Mouse (Mus musculus) MEL (cell line): Measurements from ENCODE around the gene Kdm5b.
A peak's percentile ranks its signal among the peaks of the same experiment; 100 is the strongest.

ENCODE experiments used
- ELF1 ChIP-seq: IDR thresholded peaks from 2 replicates; pipeline ENCODE4 v1.6.1; 2014; ENCODE audit warnings: low read depth, mild to moderate bottlenecking, inconsistent platforms, low read length, improper control_type of control experiment, moderate library complexity
- MYC ChIP-seq: IDR thresholded peaks from 2 replicates; pipeline ENCODE4 v1.6.1; 2011; ENCODE audit warnings: low read depth, mild to moderate bottlenecking, low read length, improper control_type of control experiment, moderate library complexity
- POLR2A ChIP-seq, 2 experiments: IDR thresholded peaks; 2 replicates each; pipeline ENCODE4 v1.6.1; 2011 to 2012; ENCODE audit warnings: low read length in 2 of 2, mild to moderate bottlenecking in 2 of 2, control low read depth in 1 of 2, improper control_type of control experiment in 1 of 2, low read depth in 1 of 2, moderate library complexity in 1 of 2; ENCODE audit not compliant: control insufficient read depth in 1 of 2, insufficient read depth in 1 of 2, poor library complexity in 1 of 2

DNA sequence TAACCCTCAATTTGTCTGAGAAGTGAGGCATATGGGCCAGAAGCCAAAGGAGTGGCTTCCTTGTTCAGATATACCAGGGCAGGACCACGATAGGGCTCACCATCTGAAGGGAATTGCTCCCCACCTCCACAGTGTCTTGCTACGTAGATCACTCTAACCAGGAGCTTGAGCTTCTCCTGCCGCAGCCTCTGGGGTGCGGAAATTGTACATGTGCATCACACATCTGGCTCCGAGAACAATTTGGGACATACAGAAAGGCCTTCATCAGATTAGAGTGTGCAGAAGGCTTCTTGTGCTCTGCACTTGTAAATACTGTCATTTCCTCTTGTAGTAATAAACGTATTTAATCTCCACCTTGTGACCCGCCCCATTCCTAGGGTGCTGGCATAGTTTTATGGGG, 38.8 kb upstream of the Kdm5b start:
- TF ChIP-seq ELF1, result no peak
- peak in 1 of 2 experiments; percentile 49; a peak in 1 of 4 replicates for TF ChIP-seq POLR2A (IDR thresholded peaks at IDR 0.05; ENCODE audit: control insufficient read depth in 1 of 2, insufficient read depth in 1 of 2, low read depth in 1 of 2, low read length in 2 of 2, poor library complexity in 1 of 2)
- TF ChIP-seq MYC, result 0 out of 2 replicates have a peak, but pooled peaks have one; percentile 29
